Mouse (Mus musculus) layer of hippocampus, adult 2 months (tissue): ENCODE measurements around the gene Atf2. TPM values are rescaled to one million over a fixed set of nuclear protein-coding genes. Genes with fewer than 3 reads are reported as not detected.
"Not testable (repeated sequence)": the region's sequence is repeated elsewhere in the genome, so short reads cannot be mapped to it uniquely, and the experiment has no call there.

ENCODE experiments used
- DNase-seq, 2 experiments: peaks; one replicate each; pipeline ENCODE4 v3.0.0; 2022; ENCODE audit warnings: low spot score in 2 of 2
- H3K27ac ChIP-seq: fragments of 200-600 bp; 2 replicates; pipeline ENCODE4 v1.8.1; 2022
- H3K4me3 ChIP-seq: fragments of 200-600 bp; 2 replicates; pipeline ENCODE4 v1.8.1; 2022; ENCODE audit warnings: mild to moderate bottlenecking
- CTCF ChIP-seq: fragments of 200-600 bp; conservative IDR thresholded peaks from 2 replicates; pipeline ENCODE4 v1.8.1; 2022; ENCODE audit warnings: antibody characterized with exemption, mild to moderate bottlenecking, moderate library complexity
- long read RNA-seq, 2 experiments: library from polyadenylated mRNA; stranded (forward); transcript quantifications; one replicate each; pipeline ENCODE4 v2.0.0; 2021; ENCODE audit warnings: borderline mapping rate in 2 of 2
- total RNA-seq, 2 experiments: library from RNA; stranded (reverse); gene quantifications; 2 replicates each; pipeline ENCODE4 v1.2.3; 2021

The Atf2 gene
- total RNA-seq = 100 to 1,000 TPM; 137 to 151 TPM
- long read RNA-seq, experiment 1, full-length matches to known transcripts = 26 of 47 reads
- long read RNA-seq, experiment 1, partial matches to known transcripts = 2 of 47 reads
- long read RNA-seq, experiment 1, other reads (novel, unspliced or antisense) = 19 of 47 reads
- long read RNA-seq, experiment 2, full-length matches to known transcripts = 35 of 70 reads
- long read RNA-seq, experiment 2, partial matches to known transcripts = 9 of 70 reads
- long read RNA-seq, experiment 2, other reads (novel, unspliced or antisense) = 26 of 70 reads

- Histone ChIP-seq H3K27ac (peak within 1 kb of the TSS; percentile 97), H3K4me3 (peak within 1 kb of the TSS; percentile 95)
- DNase-seq = peak; percentile 98 to 99
- TF ChIP-seq CTCF = no peak
These were observed at the start of gene Atf2 for GRCm38 (mm10) chr2:73892464-73893296. Atf2 (minus strand) TSS chr2:73892639.

- no peak for DNase-seq
- no peak for TF ChIP-seq CTCF
- Histone ChIP-seq H3K4me3 (no peak overlapping the region), H3K27ac (no peak overlapping the region)
These were observed 48.8 kb upstream of the Atf2 start for GRCm38 (mm10) chr2:73941281-73941680.

- DNase-seq = no peak
- Histone ChIP-seq H3K27ac (no peak overlapping the region), H3K4me3 (no peak overlapping the region)
- TF ChIP-seq CTCF = no peak
These were observed 48.0 kb upstream of the Atf2 start for GRCm38 (mm10) chr2:73940471-73940870.

- Histone ChIP-seq H3K27ac (no peak overlapping the region), H3K4me3 (no peak overlapping the region)
- no peak for TF ChIP-seq CTCF
- no peak for DNase-seq
These were observed 46.5 kb upstream of the Atf2 start for GRCm38 (mm10) chr2:73938896-73939295.

GRCm38 (mm10) chr2:73932676-73933313 lies 40.4 kb upstream of the Atf2 start:
- Histone ChIP-seq H3K4me3 (no peak overlapping the region), H3K27ac (no peak overlapping the region)
- TF ChIP-seq CTCF = no peak
- peak; percentile 40 to 72 for DNase-seq

GRCm38 (mm10) chr2:73927711-73928110 lies 35.3 kb upstream of the Atf2 start:
- DNase-seq = no peak
- Histone ChIP-seq H3K27ac (no peak overlapping the region), H3K4me3 (no peak overlapping the region)
- TF ChIP-seq CTCF = no peak

GRCm38 (mm10) chr2:73925539-73925938 lies 33.1 kb upstream of the Atf2 start:
- Histone ChIP-seq H3K4me3 (no peak overlapping the region), H3K27ac (no peak overlapping the region)
- no peak for TF ChIP-seq CTCF
- no peak for DNase-seq

- DNase-seq = peak; percentile 86 to 88
- peak; percentile 80 for TF ChIP-seq CTCF
- Histone ChIP-seq H3K27ac (no peak overlapping the region), H3K4me3 (no peak overlapping the region)
These were observed 32.6 kb upstream of the Atf2 start for GRCm38 (mm10) chr2:73925089-73925488.

GRCm38 (mm10) chr2:73919642-73920041 lies 27.2 kb upstream of the Atf2 start:
- no peak overlapping the region for H3K27ac ChIP-seq
- peak; percentile 63 to 75 for DNase-seq
- no peak for TF ChIP-seq CTCF
- no peak overlapping the region for H3K4me3 ChIP-seq

GRCm38 (mm10) chr2:73912264-73912663 lies 19.8 kb upstream of the Atf2 start:
- H3K27ac ChIP-seq = no peak overlapping the region
- TF ChIP-seq CTCF = no peak
- no peak for DNase-seq
- H3K4me3 ChIP-seq = no peak overlapping the region

GRCm38 (mm10) chr2:73911175-73911700 lies 18.8 kb upstream of the Atf2 start, which contains the start of gene Atp5g3:
Atp5g3 (minus strand) TSS chr2:73911326.
- peak; percentile 91 to 93 for DNase-seq
- Histone ChIP-seq H3K4me3 (peak within 1 kb of the TSS; percentile 77), H3K27ac (peak within 1 kb of the TSS; percentile 100)
- TF ChIP-seq CTCF = no peak

- H3K4me3 ChIP-seq = peak overlapping the region; percentile 77
- peak; percentile 10 to 33 for DNase-seq
- no peak for TF ChIP-seq CTCF
- peak overlapping the region; percentile 100 for H3K27ac ChIP-seq
These were observed 18.2 kb upstream of the Atf2 start for GRCm38 (mm10) chr2:73910571-73911174.

GRCm38 (mm10) chr2:73909116-73909515 lies 16.7 kb upstream of the Atf2 start:
- DNase-seq = no peak
- Histone ChIP-seq H3K27ac (no peak overlapping the region), H3K4me3 (no peak overlapping the region)
- no peak for TF ChIP-seq CTCF

- not testable (repeated sequence) for DNase-seq, H3K4me3 ChIP-seq, H3K27ac ChIP-seq
These were observed 12.2 kb upstream of the Atf2 start for GRCm38 (mm10) chr2:73904679-73905078.
